Mouse (Mus musculus): ENCODE measurements at regions not wholly inside any gene's neighbourhood (a gene's known extent, or its start where the extent isn't known, plus 50 kb on each side); places are given as distances from the start of the nearest gene placed in this dataset.

GRCm38 (mm10) chr14:68848506-68848905 lies 445.6 kb downstream of the Synb start:
- Histone ChIP-seq H3K27ac (ENCODE audit: control insufficient read depth, low read depth, low read length) (no peak overlapping the region), H3K79me2 (ENCODE audit: control insufficient read depth, insufficient read depth, low read length, poor library complexity) (no peaks in the 10 kb centered on the region), H3K4me3 (ENCODE audit: control insufficient read depth in 1 of 2, insufficient read depth in 1 of 2, low read depth in 2 of 2, low read length in 2 of 2) (no peak overlapping the region), H3K36me3 (ENCODE audit: control insufficient read depth in 1 of 2, insufficient read depth in 2 of 2, low read length in 2 of 2) (no peaks in the 10 kb centered on the region), H3K9ac (ENCODE audit: control insufficient read depth, low read depth, low read length, poor library complexity, severe bottlenecking) (no peak overlapping the region), H3K9me3 (replicated peaks; ENCODE audit: insufficient read depth, low read length) (no peaks in the 10 kb centered on the region), H3K4me1 (ENCODE audit: control insufficient read depth in 1 of 2, insufficient read depth in 2 of 2, low read length in 2 of 2) (no peaks in the 10 kb centered on the region), H3K27me3 (ENCODE audit: control insufficient read depth in 1 of 2, insufficient read depth in 2 of 2, low read length in 2 of 2) (no peaks in the 10 kb centered on the region)
- DNase-seq (ENCODE audit: low read depth, low spot score): no peak
- TF ChIP-seq RCOR1 (IDR thresholded peaks at IDR 0.05; ENCODE audit: low read depth, low read length): no peak
- no peak for TF ChIP-seq MXI1 (IDR thresholded peaks at IDR 0.05; ENCODE audit: low read depth, low read length)
- TF ChIP-seq EP300 (IDR thresholded peaks at IDR 0.05; ENCODE audit: low read depth in 1 of 2, low read length in 2 of 2): no peak
- TF ChIP-seq MYB (IDR thresholded peaks at IDR 0.05; ENCODE audit: low read depth, low read length): no peak
- no peak for TF ChIP-seq POLR2A (IDR thresholded peaks at IDR 0.05; ENCODE audit: control insufficient read depth in 1 of 2, insufficient read depth in 1 of 2, low read depth in 1 of 2, low read length in 2 of 2, poor library complexity in 1 of 2)
- TF ChIP-seq KAT2A (conservative IDR thresholded peaks at IDR 0.05; ENCODE audit: low read depth, low read length): no peak
- no peak for TF ChIP-seq MYC (IDR thresholded peaks at IDR 0.05; ENCODE audit: low read depth, low read length)
- TF ChIP-seq HCFC1 (IDR thresholded peaks at IDR 0.05; ENCODE audit: low read depth, low read length): no peak
- TF ChIP-seq ZC3H11A (IDR thresholded peaks at IDR 0.05; ENCODE audit: low read depth, low read length): no peak
- TF ChIP-seq USF1 (IDR thresholded peaks at IDR 0.05; ENCODE audit: low read depth, low read length): no peak

GRCm38 (mm10) chr14:68847609-68848008 lies 446.5 kb downstream of the Synb start:
- H3K4me1 ChIP-seq (ENCODE audit: control insufficient read depth in 1 of 2, insufficient read depth in 2 of 2, low read length in 2 of 2): no peaks in the 10 kb centered on the region
- no peaks in the 10 kb centered on the region for H3K36me3 ChIP-seq (ENCODE audit: control insufficient read depth in 1 of 2, insufficient read depth in 2 of 2, low read length in 2 of 2)
- TF ChIP-seq EP300 (IDR thresholded peaks at IDR 0.05; ENCODE audit: low read depth in 1 of 2, low read length in 2 of 2): no peak
- no peak for TF ChIP-seq MYB (IDR thresholded peaks at IDR 0.05; ENCODE audit: low read depth, low read length)
- TF ChIP-seq HCFC1 (IDR thresholded peaks at IDR 0.05; ENCODE audit: low read depth, low read length): no peak
- no peak for TF ChIP-seq POLR2AphosphoS5 (IDR thresholded peaks at IDR 0.05; ENCODE audit: borderline replicate concordance, low read depth, low read length)
- no peak for TF ChIP-seq ELF1 (IDR thresholded peaks at IDR 0.05; ENCODE audit: low read depth, low read length)
- TF ChIP-seq MAX (IDR thresholded peaks at IDR 0.05; ENCODE audit: low read length): no peak
- TF ChIP-seq GABPA (IDR thresholded peaks at IDR 0.05; ENCODE audit: low read depth, low read length): no peak
- no peak for TF ChIP-seq TCF12 (IDR thresholded peaks at IDR 0.05; ENCODE audit: low read depth, low read length)
- TF ChIP-seq ETS1 (IDR thresholded peaks at IDR 0.05; ENCODE audit: low read depth, low read length): no peak
- no peak for TF ChIP-seq NRF1 (IDR thresholded peaks at IDR 0.05; ENCODE audit: insufficient read depth, low read depth, low read length, poor library complexity, severe bottlenecking)
- TF ChIP-seq UBTF (IDR thresholded peaks at IDR 0.05; ENCODE audit: borderline replicate concordance, insufficient read depth, low read depth, low read length): no peak
- TF ChIP-seq CHD1 (IDR thresholded peaks at IDR 0.05; ENCODE audit: low read depth, low read length): no peak
- no peak for TF ChIP-seq CHD2 (IDR thresholded peaks at IDR 0.05; ENCODE audit: low read length)
- no peak for TF ChIP-seq NELFE (IDR thresholded peaks at IDR 0.05; ENCODE audit: low read depth, low read length)
- TF ChIP-seq RCOR1 (IDR thresholded peaks at IDR 0.05; ENCODE audit: low read depth, low read length): no peak
- TF ChIP-seq MAZ (IDR thresholded peaks at IDR 0.05; ENCODE audit: low read depth, low read length): no peak
- TF ChIP-seq TBP (IDR thresholded peaks at IDR 0.05; ENCODE audit: low read depth, low read length): no peak
- H3K27ac ChIP-seq (ENCODE audit: control insufficient read depth, low read depth, low read length): no peak overlapping the region
- no peak for DNase-seq (ENCODE audit: low read depth, low spot score)
- no peak overlapping the region for H3K4me3 ChIP-seq (ENCODE audit: control insufficient read depth in 1 of 2, insufficient read depth in 1 of 2, low read depth in 2 of 2, low read length in 2 of 2)
- no peaks in the 10 kb centered on the region for H3K9me3 ChIP-seq (replicated peaks; ENCODE audit: insufficient read depth, low read length)
- no peaks in the 10 kb centered on the region for H3K79me2 ChIP-seq (ENCODE audit: control insufficient read depth, insufficient read depth, low read length, poor library complexity)
- no peaks in the 10 kb centered on the region for H3K27me3 ChIP-seq (ENCODE audit: control insufficient read depth in 1 of 2, insufficient read depth in 2 of 2, low read length in 2 of 2)
- no peak overlapping the region for H3K9ac ChIP-seq (ENCODE audit: control insufficient read depth, low read depth, low read length, poor library complexity, severe bottlenecking)

Data from MEL (cell line).